Mouse (Mus musculus): Measurements from ENCODE around the gene Uck2.

GRCm38 (mm10) chr1:167306451-167307240 is 21.5 kb upstream of the Uck2 start:
- no peak for TF ChIP-seq CTCF (IDR thresholded peaks at IDR 0.05; ENCODE audit: insufficient read depth, low read depth, low read length)
- no peak for TF ChIP-seq POLR2A (IDR thresholded peaks at IDR 0.05; ENCODE audit: insufficient read depth, low read depth, low read length)
